8 mouse cellular contexts compared by ENCODE assay signal in genomic region chr16:4557949-4558348, GRCm38 (mm10). TPM values are rescaled to one million over a fixed set of nuclear protein-coding genes. Genes with fewer than 3 reads are reported as not detected.
A peak's percentile ranks its signal among the peaks of the same experiment; 100 is the strongest.
DNase-seq lines count a peak whose midpoint lies in the region; ATAC-seq lines count a peak whose summit lies in the region.

No protein-coding gene starts in this region.

- H3K4me2 ChIP-seq in embryonic facial prominence, embryonic 14.5 days (ENCODE audit: low read depth, low read length), result peak overlapping the region; percentile 72
- peak overlapping the region; percentile 86 for H3K4me2 ChIP-seq in limb, embryonic 11.5 days (ENCODE audit: low read depth, severe bottlenecking)
- peak overlapping the region; percentile 71 for H3K4me2 ChIP-seq in midbrain, embryonic 12.5 days (replicated peaks)

- peak; percentile 77 for DNase-seq in 416B (ENCODE audit: low read depth)
- DNase-seq in adrenal gland, postnatal 4 days (ENCODE audit: low spot score in 2 of 2), result peak; percentile 27 to 38
- DNase-seq in embryonic facial prominence, embryonic 14.5 days (ENCODE audit: low spot score), result peak; percentile 88
- peak; percentile 51 for DNase-seq in heart, adult 8-10 months (ENCODE audit: low spot score)
- peak; percentile 85 to 88 for DNase-seq in kidney, adult 8-10 months
- peak; percentile 73 for DNase-seq in limb, embryonic 11.5 days (ENCODE audit: low spot score)
- DNase-seq in spleen, adult 12 weeks (ENCODE audit: low spot score), result peak; percentile 51

- WGBS in embryonic facial prominence, embryonic 14.5 days, result under 1% methylated on average over 19 of the region's 19 CpGs
- WGBS in limb, embryonic 11.5 days, result under 1% methylated on average over 19 of the region's 19 CpGs
- under 1% methylated on average over 19 of the region's 19 CpGs for WGBS in midbrain, embryonic 12.5 days

- ATAC-seq in embryonic facial prominence, embryonic 14.5 days (ENCODE audit: low read depth), result peak; percentile 75
- peak; percentile 22; the same call in 1 of the 2 replicates for ATAC-seq in limb, embryonic 11.5 days (ENCODE audit: insufficient number of reproducible peaks, low FRiP score, low TSS enrichment, low read depth)
- ATAC-seq in midbrain, embryonic 12.5 days (ENCODE audit: low FRiP score, low read depth), result peak; percentile 31

- H3K27ac ChIP-seq in embryonic facial prominence, embryonic 14.5 days (replicated peaks; ENCODE audit: low read depth, low read length), result peak overlapping the region; percentile 89
- peak overlapping the region; percentile 89 for H3K27ac ChIP-seq in limb, embryonic 11.5 days (replicated peaks; ENCODE audit: low read depth, low read length)
- H3K27ac ChIP-seq in midbrain, embryonic 12.5 days (replicated peaks), result peak overlapping the region; percentile 92

- peak overlapping the region; percentile 78 for H3K9ac ChIP-seq in embryonic facial prominence, embryonic 14.5 days (ENCODE audit: low read depth, low read length)
- H3K9ac ChIP-seq in limb, embryonic 11.5 days (ENCODE audit: low read length), result peak overlapping the region; percentile 85
- H3K9ac ChIP-seq in midbrain, embryonic 12.5 days (replicated peaks), result peak overlapping the region; percentile 67

- no peaks in the 10 kb centered on the region for H3K27me3 ChIP-seq in embryonic facial prominence, embryonic 14.5 days (replicated peaks; ENCODE audit: control insufficient read depth, insufficient read depth, low read length)
- H3K27me3 ChIP-seq in limb, embryonic 11.5 days (ENCODE audit: control insufficient read depth, insufficient read depth, low read length), result no peaks in the 10 kb centered on the region
- H3K27me3 ChIP-seq in midbrain, embryonic 12.5 days, result peaks cover 3% of the 10 kb centered on the region; the same call in 1 of the 2 replicates

- no peaks in the 10 kb centered on the region for H3K9me3 ChIP-seq in embryonic facial prominence, embryonic 14.5 days (ENCODE audit: control insufficient read depth, low read length)
- no peaks in the 10 kb centered on the region for H3K9me3 ChIP-seq in limb, embryonic 11.5 days (ENCODE audit: control insufficient read depth, low read length)
- H3K9me3 ChIP-seq in midbrain, embryonic 12.5 days, result no peaks in the 10 kb centered on the region

- H3K4me3 ChIP-seq in embryonic facial prominence, embryonic 14.5 days (ENCODE audit: low read depth, low read length), result peak overlapping the region; percentile 81
- peak overlapping the region; percentile 81 for H3K4me3 ChIP-seq in limb, embryonic 11.5 days (ENCODE audit: low read depth, low read length)
- H3K4me3 ChIP-seq in midbrain, embryonic 12.5 days, result peak overlapping the region; percentile 60

- no peaks in the 10 kb centered on the region for H3K36me3 ChIP-seq in embryonic facial prominence, embryonic 14.5 days (ENCODE audit: control insufficient read depth, insufficient read depth, low read length)
- H3K36me3 ChIP-seq in limb, embryonic 11.5 days (ENCODE audit: control insufficient read depth, insufficient read depth, low read length), result no peaks in the 10 kb centered on the region
- H3K36me3 ChIP-seq in midbrain, embryonic 12.5 days, result no peaks in the 10 kb centered on the region

- peaks cover 30% of the 10 kb centered on the region for H3K4me1 ChIP-seq in embryonic facial prominence, embryonic 14.5 days (ENCODE audit: control insufficient read depth, insufficient read depth, low read length)
- H3K4me1 ChIP-seq in limb, embryonic 11.5 days (ENCODE audit: control insufficient read depth, insufficient read depth, low read length), result peaks cover 27% of the 10 kb centered on the region
- peaks cover 13% of the 10 kb centered on the region for H3K4me1 ChIP-seq in midbrain, embryonic 12.5 days

RNA-seq across cellular contexts. Expression of gene Tfap4, which starts 1.7 kb away (rescaled TPM):
- 10 to 100 TPM; 16.6 to 19.2 TPM for total RNA-seq in adrenal gland, postnatal 4 days (2021)
- 16.6 and 17.2 TPM in 2 replicates for polyA plus RNA-seq in embryonic facial prominence, embryonic 14.5 days (2014; fragmentation: Nextera tagmentation; extraction: Ambion mirVana)
- total RNA-seq in heart, adult 8-10 months (2022), result 1 to 10 TPM; 2.8 to 6.2 (median 3.6) TPM
- polyA plus RNA-seq in limb, embryonic 11.5 days (2014; fragmentation: Nextera tagmentation; extraction: Ambion mirVana), result 34.7 and 35.3 TPM in 2 replicates
- polyA plus RNA-seq in midbrain, embryonic 12.5 days (2016; fragmentation: Nextera tagmentation; extraction: Ambion mirVana), result 17.8 and 19.2 TPM in 2 replicates

RNA-seq across cellular contexts. Expression of gene Srl, which starts 16.3 kb away (rescaled TPM):
- 10 to 100 TPM; 21.8 to 42.0 TPM for total RNA-seq in adrenal gland, postnatal 4 days (2021)
- polyA plus RNA-seq in embryonic facial prominence, embryonic 14.5 days (2014; fragmentation: Nextera tagmentation; extraction: Ambion mirVana), result 89.2 and 112 TPM in 2 replicates
- total RNA-seq in heart, adult 8-10 months (2022), result 100 to 1,000 TPM; 705 to 904 (median 868) TPM
- polyA plus RNA-seq in limb, embryonic 11.5 days (2014; fragmentation: Nextera tagmentation; extraction: Ambion mirVana), result 29.7 and 31.8 TPM in 2 replicates
- polyA plus RNA-seq in midbrain, embryonic 12.5 days (2016; fragmentation: Nextera tagmentation; extraction: Ambion mirVana), result 21.5 and 22.1 TPM in 2 replicates

RNA-seq across cellular contexts. Expression of gene Glis2, which starts 36.6 kb away (rescaled TPM):
- total RNA-seq in adrenal gland, postnatal 4 days (2021), result 10 to 100 TPM; 66.0 to 77.7 TPM
- polyA plus RNA-seq in embryonic facial prominence, embryonic 14.5 days (2014; fragmentation: Nextera tagmentation; extraction: Ambion mirVana), result 34.7 and 36.3 TPM in 2 replicates
- total RNA-seq in heart, adult 8-10 months (2022), result 10 to 100 TPM in 2 of 4 experiments, 1 to 10 TPM in 2; 7.3 to 13.5 (median 9.5) TPM
- polyA plus RNA-seq in limb, embryonic 11.5 days (2014; fragmentation: Nextera tagmentation; extraction: Ambion mirVana), result 26.2 and 27.4 TPM in 2 replicates
- polyA plus RNA-seq in midbrain, embryonic 12.5 days (2016; fragmentation: Nextera tagmentation; extraction: Ambion mirVana), result 28.2 and 35.6 TPM in 2 replicates

Comparison
In these comparisons a context has a peak if more than half of its experiments do, and no peak if none do; other contexts are left out.
1. Peak in every context shown above with its lines: DNase-seq, ATAC-seq, H3K4me3 ChIP-seq and H3K27ac ChIP-seq.
2. DNase-seq: peak in every context shown above with its lines; median percentile 88 in embryonic facial prominence, embryonic 14.5 days; 86 in kidney, adult 8-10 months; 77 in 416B; 73 in limb, embryonic 11.5 days; 51 in heart, adult 8-10 months; 51 in spleen, adult 12 weeks; 32 in adrenal gland, postnatal 4 days.
3. ATAC-seq: peak in every context shown above with its lines; median percentile 75 in embryonic facial prominence, embryonic 14.5 days; 31 in midbrain, embryonic 12.5 days; 22 in limb, embryonic 11.5 days.